8 mouse cellular contexts compared by ENCODE assay signal in the genomic region with DNA sequence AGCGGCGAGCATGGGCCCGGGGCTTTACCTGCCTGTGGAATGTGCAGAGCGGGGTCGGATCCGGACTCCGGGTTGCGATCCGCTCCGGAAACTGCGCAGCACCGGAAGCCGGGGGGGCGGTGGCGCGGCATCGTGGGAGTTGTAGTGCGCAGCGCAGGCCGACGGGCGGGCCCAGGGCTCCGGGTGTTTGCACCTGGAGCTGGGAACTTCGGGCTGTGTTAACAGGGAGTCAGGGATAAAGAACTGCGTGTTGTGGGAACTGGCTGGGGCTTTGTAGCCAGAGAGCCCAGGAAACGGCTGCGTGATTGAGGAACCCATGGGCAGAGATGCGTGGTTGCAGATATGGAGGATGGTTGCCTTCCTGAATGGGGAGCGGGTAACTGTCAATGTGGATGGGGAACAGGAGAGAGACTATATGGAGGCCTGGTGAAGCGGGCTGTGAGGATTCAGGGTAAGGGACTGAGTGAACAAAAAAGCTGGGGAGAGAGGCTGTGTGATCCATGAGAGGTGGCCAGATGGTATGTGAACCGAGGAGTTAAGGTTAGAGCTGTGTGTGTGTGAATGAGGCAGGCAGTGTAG. TPM values are rescaled to one million over a fixed set of nuclear protein-coding genes. Genes with fewer than 3 reads are reported as not detected.
DNase-seq lines count a peak whose midpoint lies in the region; ATAC-seq and TF ChIP-seq lines count a peak whose summit lies in the region.

TSS of gene Prdm15 (minus strand) at position 110 of the 579 bp plus-strand sequence.

- DNase-seq in ES-E14 (ENCODE audit: low read depth, low spot score), result peak; percentile 69
- peak; percentile 86 for DNase-seq in cerebellum, adult 11 months
- peak; percentile 79 for DNase-seq in heart, postnatal 25 days (ENCODE audit: low spot score)
- DNase-seq in layer of hippocampus, adult 11-12 months (ENCODE audit: low spot score), result peak; percentile 87
- peak; percentile 90 for DNase-seq in liver, postnatal 0 days
- peak; percentile 90 for DNase-seq in testis, postnatal 14 days (ENCODE audit: low spot score)

- intact Hi-C loops in heart, postnatal 25 days (cut with DNase I), result loop anchor here (2.0 to 10.0 kb wide), 3 partner anchors 71 to 143 kb away; partner anchors contain the start of gene B230307C23Rik

- H3K4me3 ChIP-seq in ES-E14 (ENCODE audit: insufficient read depth in 1 of 2, low read depth in 1 of 2, low read length in 2 of 2, poor library complexity in 1 of 2, severe bottlenecking in 1 of 2), result peak within 1 kb of the TSS; percentile 76 to 91
- H3K4me3 ChIP-seq in forebrain, embryonic 15.5 days, result peak within 1 kb of the TSS; percentile 96
- H3K4me3 ChIP-seq in liver, postnatal 0 days (ENCODE audit: low read depth, low read length), result peak within 1 kb of the TSS; percentile 73
- peak within 1 kb of the TSS; percentile 94 for H3K4me3 ChIP-seq in neural tube, embryonic 15.5 days (replicated peaks)

- H3K4me1 ChIP-seq in ES-E14 (ENCODE audit: control insufficient read depth in 2 of 2, insufficient read depth in 2 of 2, low read length in 2 of 2, poor library complexity in 1 of 2), result 0 out of 4 replicates have a peak, but pooled peaks cover 2 to 3% of the 10 kb centered on the region in 2 experiments
- H3K4me1 ChIP-seq in forebrain, embryonic 15.5 days, result peaks cover 20% of the 10 kb centered on the region
- H3K4me1 ChIP-seq in liver, postnatal 0 days (ENCODE audit: insufficient read depth), result peaks cover 14% of the 10 kb centered on the region
- H3K4me1 ChIP-seq in neural tube, embryonic 15.5 days, result peaks cover 29% of the 10 kb centered on the region

- H3K4me2 ChIP-seq in forebrain, embryonic 15.5 days (replicated peaks), result peak within 1 kb of the TSS; percentile 74
- H3K4me2 ChIP-seq in liver, postnatal 0 days (ENCODE audit: low read depth, low read length), result peak within 1 kb of the TSS; percentile 95
- H3K4me2 ChIP-seq in neural tube, embryonic 15.5 days, result peak within 1 kb of the TSS; percentile 84

- H3K9ac ChIP-seq in ES-E14 (ENCODE audit: insufficient read depth, low read depth, low read length, poor library complexity, severe bottlenecking), result peak within 1 kb of the TSS; percentile 88
- peak within 1 kb of the TSS; percentile 98 for H3K9ac ChIP-seq in forebrain, embryonic 15.5 days (replicated peaks)
- H3K9ac ChIP-seq in liver, postnatal 0 days (replicated peaks), result peak within 1 kb of the TSS; percentile 99
- H3K9ac ChIP-seq in neural tube, embryonic 15.5 days (replicated peaks), result peak within 1 kb of the TSS; percentile 98

- WGBS in forebrain, embryonic 15.5 days, result under 1% methylated on average over 31 of the region's 31 CpGs
- under 1% methylated on average over 26 of the region's 31 CpGs for WGBS in liver, postnatal 0 days (ENCODE audit: insufficient replicate concordance)
- under 1% methylated on average over 31 of the region's 31 CpGs for WGBS in neural tube, embryonic 15.5 days

- H3K27me3 ChIP-seq in forebrain, embryonic 15.5 days, result no peaks in the 10 kb centered on the region
- H3K27me3 ChIP-seq in liver, postnatal 0 days (ENCODE audit: insufficient read depth, low read length), result no peaks in the 10 kb centered on the region
- H3K27me3 ChIP-seq in neural tube, embryonic 15.5 days (replicated peaks), result no peaks in the 10 kb centered on the region

- in situ Hi-C loops in ES-E14 (cut with MboI; ENCODE audit: low sequenced_read_pairs in 2 of 2, unreplicated experiment in 2 of 2), result no loop called here

- peak within 1 kb of the TSS; percentile 74 for H3K27ac ChIP-seq in ES-E14 (ENCODE audit: insufficient read depth, low read depth, low read length, poor library complexity, severe bottlenecking)
- H3K27ac ChIP-seq in forebrain, embryonic 15.5 days (replicated peaks), result peak within 1 kb of the TSS; percentile 99
- H3K27ac ChIP-seq in liver, postnatal 0 days (ENCODE audit: low read depth), result peak within 1 kb of the TSS; percentile 99
- H3K27ac ChIP-seq in neural tube, embryonic 15.5 days (replicated peaks), result peak within 1 kb of the TSS; percentile 100

- no peak for TF ChIP-seq CTCF in liver, postnatal 0 days (IDR thresholded peaks at IDR 0.05; ENCODE audit: low read depth)

- peaks cover 3% of the 10 kb centered on the region; the same call in 1 of the 2 replicates for H3K36me3 ChIP-seq in ES-E14 (ENCODE audit: control insufficient read depth, insufficient read depth, low read length, poor library complexity, severe bottlenecking)
- no peaks in the 10 kb centered on the region for H3K36me3 ChIP-seq in forebrain, embryonic 15.5 days
- H3K36me3 ChIP-seq in liver, postnatal 0 days (replicated peaks; ENCODE audit: insufficient read depth, low read length), result no peaks in the 10 kb centered on the region
- H3K36me3 ChIP-seq in neural tube, embryonic 15.5 days, result no peaks in the 10 kb centered on the region; the same call in 1 of the 2 replicates

- TF ChIP-seq EP300 in liver, postnatal 0 days (IDR thresholded peaks at IDR 0.05; ENCODE audit: low read depth), result no peak

- no peaks in the 10 kb centered on the region for H3K9me3 ChIP-seq in ES-E14 (ENCODE audit: control insufficient read depth, insufficient read depth, low read depth, low read length)
- H3K9me3 ChIP-seq in forebrain, embryonic 15.5 days, result no peaks in the 10 kb centered on the region
- H3K9me3 ChIP-seq in liver, postnatal 0 days (ENCODE audit: low read length), result no peaks in the 10 kb centered on the region
- no peaks in the 10 kb centered on the region for H3K9me3 ChIP-seq in neural tube, embryonic 15.5 days (replicated peaks)

- peak; percentile 91 for ATAC-seq in forebrain, embryonic 15.5 days (replicated peaks)
- peak; percentile 81 for ATAC-seq in liver, postnatal 0 days
- ATAC-seq in neural tube, embryonic 15.5 days (ENCODE audit: low FRiP score), result peak; percentile 91

TF ChIP-seq in ES-E14, 5 proteins besides CTCF, POLR2A, EP300 and RAD21:
- peak; percentile 91 for TF ChIP-seq HCFC1 (IDR thresholded peaks at IDR 0.05; ENCODE audit: borderline replicate concordance, insufficient read depth, low read length)
- no peak for TF ChIP-seq CHD2 (IDR thresholded peaks at IDR 0.05; ENCODE audit: low read depth, low read length)
TF ChIP-seq in ES-E14: peak in this region for 1.

RNA-seq across cellular contexts. Expression of gene Prdm15, which starts in this region (rescaled TPM):
- 15.0 and 18.9 TPM in 2 replicates for total RNA-seq in ES-E14 (2012; rRNA removed)
- 16.3 TPM in 2 replicates for polyA plus RNA-seq in forebrain, embryonic 15.5 days (2015; fragmentation: Nextera tagmentation; extraction: Ambion mirVana)
- total RNA-seq in heart, postnatal 25 days (2021), result 1 to 10 TPM; 5.1 TPM
- 1.6 TPM in 2 replicates for polyA plus RNA-seq in liver, postnatal 0 days (2015; fragmentation: Nextera tagmentation; extraction: Ambion mirVana)
- polyA plus RNA-seq in neural tube, embryonic 15.5 days (2015; fragmentation: Nextera tagmentation; extraction: Ambion mirVana), result 9.4 and 10.1 TPM in 2 replicates

Comparison
In these comparisons a context has a peak if more than half of its experiments do, and no peak if none do; other contexts are left out.
1. Peak in every context shown above with its lines: DNase-seq, ATAC-seq, H3K4me3 ChIP-seq and H3K27ac ChIP-seq.